Mouse (Mus musculus) frontal cortex, postnatal 14 days (tissue): ENCODE results near the gene Pm20d1.

Experiments used
- DNase-seq, 2 experiments: peaks; one replicate each; pipeline ENCODE4 v3.0.0; 2022; ENCODE audit warnings: low spot score in 2 of 2

Pm20d1 gene

GRCm38 (mm10) chr1:131828297-131829126 is 31.3 kb downstream of the Pm20d1 start:
- DNase-seq = peak in 1 of 2 experiments; percentile 29

GRCm38 (mm10) chr1:131829279-131829678 is 32.1 kb downstream of the Pm20d1 start:
- DNase-seq = no peak

GRCm38 (mm10) chr1:131830561-131830960 is 33.4 kb downstream of the Pm20d1 start:
- DNase-seq = no peak

- no peak for DNase-seq
Measured at GRCm38 (mm10) chr1:131830971-131831641, 33.9 kb downstream of the Pm20d1 start.

GRCm38 (mm10) chr1:131837035-131837434 is 39.9 kb downstream of the Pm20d1 start:
- no peak for DNase-seq

- DNase-seq = no peak
Measured at GRCm38 (mm10) chr1:131838542-131838941, 41.4 kb downstream of the Pm20d1 start.

GRCm38 (mm10) chr1:131839279-131839678 is 42.1 kb downstream of the Pm20d1 start:
- no peak for DNase-seq

- no peak for DNase-seq
Measured at GRCm38 (mm10) chr1:131842221-131842620, 45.0 kb downstream of the Pm20d1 start.

- no peak for DNase-seq
Measured at GRCm38 (mm10) chr1:131843758-131844157, 46.6 kb downstream of the Pm20d1 start.

GRCm38 (mm10) chr1:131844883-131845282 is 47.7 kb downstream of the Pm20d1 start:
- no peak for DNase-seq

- DNase-seq = peak in 1 of 2 experiments; percentile 49
Measured at GRCm38 (mm10) chr1:131846255-131846654, 49.1 kb downstream of the Pm20d1 start.

- no peak for DNase-seq
Measured at GRCm38 (mm10) chr1:131861811-131862210, 64.6 kb downstream of the Pm20d1 start.

GRCm38 (mm10) chr1:131865596-131865995 is 68.4 kb downstream of the Pm20d1 start:
- DNase-seq = no peak

GRCm38 (mm10) chr1:131866304-131866999 is 69.3 kb downstream of the Pm20d1 start:
- no peak for DNase-seq

GRCm38 (mm10) chr1:131867093-131867945 is 70.1 kb downstream of the Pm20d1 start, which contains the start of gene Rab29:
Rab29 (plus strand) TSS chr1:131867224.
- peak; percentile 83 to 85 for DNase-seq

GRCm38 (mm10) chr1:131867946-131868290 is 70.7 kb downstream of the Pm20d1 start:
- no peak for DNase-seq

GRCm38 (mm10) chr1:131869561-131869960 is 72.4 kb downstream of the Pm20d1 start:
- no peak for DNase-seq
